Mouse (Mus musculus) ES-E14 (cell line): ENCODE measurements around the gene BC055324.

ENCODE experiments used
- HCFC1 ChIP-seq: IDR thresholded peaks from 2 replicates; pipeline ENCODE4 v1.6.1; 2012; ENCODE audit warnings: low read length, inconsistent platforms, borderline replicate concordance; ENCODE audit not compliant: insufficient read depth
- MAFK ChIP-seq: IDR thresholded peaks from 2 replicates; pipeline ENCODE4 v1.6.1; 2014; ENCODE audit warnings: mild to moderate bottlenecking, low read depth, low read length, inconsistent platforms; ENCODE audit not compliant: insufficient read depth
- ZC3H11A ChIP-seq: IDR thresholded peaks from 2 replicates; pipeline ENCODE4 v1.6.1; 2012; ENCODE audit warnings: low read depth, mild to moderate bottlenecking, inconsistent platforms, low read length, borderline replicate concordance
- ZNF384 ChIP-seq: IDR thresholded peaks from 2 replicates; pipeline ENCODE4 v1.6.1; 2012; ENCODE audit warnings: low read depth, low read length, inconsistent platforms

DNA sequence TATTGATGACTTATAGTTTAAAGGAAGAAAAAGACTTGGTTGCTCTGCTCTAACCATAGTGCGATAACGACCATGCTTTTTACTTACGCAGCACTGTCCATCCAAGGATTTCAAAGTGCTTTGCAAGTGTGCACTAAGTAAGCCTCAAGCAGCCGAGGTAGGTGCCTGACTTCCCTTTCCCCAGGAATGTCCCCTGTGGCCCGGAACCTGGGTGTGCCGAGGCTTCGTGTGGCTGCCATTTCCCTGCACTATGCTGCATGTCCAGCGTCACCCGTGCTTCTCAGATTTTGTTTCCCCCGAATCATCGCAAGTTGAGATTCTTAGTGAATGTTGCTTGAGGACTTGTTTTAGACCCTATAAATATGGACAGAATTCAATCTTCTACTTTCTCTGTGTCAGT lies 82.6 kb downstream of the BC055324 start:
- TF ChIP-seq ZC3H11A (no peak), ZNF384 (no peak), MAFK (no peak), HCFC1 (no peak)
